Mouse (Mus musculus) kidney, adult 2 months (tissue): ENCODE data around the gene Siah3. TPM values are rescaled to one million over a fixed set of nuclear protein-coding genes. Genes with fewer than 3 reads are reported as not detected.
"Not testable (repeated sequence)": the region's sequence is repeated elsewhere in the genome, so short reads cannot be mapped to it uniquely, and the experiment has no call there.

Source experiments
- DNase-seq: peaks from one replicate; pipeline ENCODE4 v3.0.0; 2021
- H3K27ac ChIP-seq: fragments of 200-500 bp; 2 replicates; pipeline ENCODE4 v1.5.1; 2012; ENCODE audit warnings: low read depth, low read length, control low read depth, inconsistent platforms; ENCODE audit not compliant: insufficient read depth
- H3K27me3 ChIP-seq: fragments of 200-500 bp; replicated peaks from 2 replicates; pipeline ENCODE4 v1.6.1; 2012; ENCODE audit warnings: mild to moderate bottlenecking, moderate library complexity, low read length, inconsistent platforms; ENCODE audit not compliant: control insufficient read depth, insufficient read depth
- H3K36me3 ChIP-seq: fragments of 200-500 bp; 2 replicates; pipeline ENCODE4 v1.6.1; 2012; ENCODE audit warnings: mild to moderate bottlenecking, moderate library complexity, low read length, inconsistent platforms; ENCODE audit not compliant: control insufficient read depth, insufficient read depth
- H3K4me1 ChIP-seq: fragments of 200-500 bp; 2 replicates; pipeline ENCODE4 v1.6.1; 2011; ENCODE audit warnings: low read length; ENCODE audit not compliant: control insufficient read depth, insufficient read depth
- H3K4me3 ChIP-seq: fragments of 200-500 bp; 2 replicates; pipeline ENCODE4 v1.5.1; 2011; ENCODE audit warnings: mild to moderate bottlenecking, low read depth, low read length, control low read depth; ENCODE audit not compliant: insufficient read depth
- CTCF ChIP-seq: fragments of 200-500 bp; conservative IDR thresholded peaks from 2 replicates; pipeline ENCODE4 v1.5.1; 2011; ENCODE audit warnings: low read depth, mild to moderate bottlenecking, control low read depth, low read length, moderate library complexity, mixed read lengths; ENCODE audit not compliant: insufficient read depth, insufficient read length
- POLR2A ChIP-seq: fragments of 200-500 bp; IDR thresholded peaks from one replicate; pipeline ENCODE4 v1.6.1; 2011; ENCODE audit warnings: low read depth, low read length, control low read depth
- WGBS: fragments of 180-500 bp; shearing (Covaris S2); methylation state at CpG from one replicate; pipeline ENCODE4 v1.1.7; 2018; 5-methylcytosine and 5-hydroxymethylcytosine counted together
- polyA plus RNA-seq: library from polyadenylated mRNA; depleted of rRNA; stranded (reverse); fragments of >200 nt; gene quantifications from 2 replicates; pipeline ENCODE4 v1.2.3, GENCODE M21; 2012

Siah3 gene
- polyA plus RNA-seq, 1 experiment = not detected

GRCm38 (mm10) chr14:75432850-75433249, 22.9 kb upstream of the Siah3 start:
- Histone ChIP-seq H3K27me3 (no peaks in the 10 kb centered on the region), H3K4me1 (no peaks in the 10 kb centered on the region), H3K27ac (no peak overlapping the region), H3K36me3 (no peaks in the 10 kb centered on the region), H3K4me3 (no peak overlapping the region)
- no peak for DNase-seq
- WGBS = 75% methylated on average over 10 of the region's 10 CpGs
- TF ChIP-seq CTCF (no peak), POLR2A (no peak)

DNA sequence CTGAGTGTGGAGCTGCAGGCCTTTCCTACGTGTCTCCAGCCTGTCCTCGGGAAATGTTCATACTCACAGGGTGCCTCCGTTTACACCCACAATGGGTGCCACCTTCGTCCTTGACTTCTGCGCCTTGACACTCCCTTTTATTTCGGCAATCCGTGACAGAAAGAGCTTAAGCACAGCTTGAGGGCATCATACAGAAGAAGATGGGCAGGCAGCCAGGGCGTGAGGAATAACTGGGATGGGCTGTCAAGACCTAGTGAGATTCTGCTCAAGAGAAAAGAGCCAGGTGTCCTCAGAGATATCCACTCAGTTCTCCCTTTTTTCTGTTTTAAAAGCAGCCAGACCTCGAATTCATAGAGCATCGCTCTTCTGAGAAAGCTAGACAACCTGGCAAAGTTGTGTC, 21.2 kb upstream of the Siah3 start:
- WGBS = 82% methylated on average over 10 of the region's 10 CpGs
- TF ChIP-seq POLR2A (no peak), CTCF (no peak)
- Histone ChIP-seq H3K27me3 (no peaks in the 10 kb centered on the region), H3K4me3 (no peak overlapping the region), H3K36me3 (no peaks in the 10 kb centered on the region), H3K27ac (no peak overlapping the region), H3K4me1 (no peaks in the 10 kb centered on the region)
- no peak for DNase-seq

- TF ChIP-seq POLR2A = no peak
- TF ChIP-seq CTCF = no peak
- 81% methylated on average over 11 of the region's 11 CpGs for WGBS
- no peak overlapping the region for H3K4me3 ChIP-seq
- DNase-seq = no peak
- H3K27me3 ChIP-seq = no peaks in the 10 kb centered on the region
- H3K27ac ChIP-seq = no peak overlapping the region
- H3K4me1 ChIP-seq = no peaks in the 10 kb centered on the region; the same call in 1 of the 2 replicates
- H3K36me3 ChIP-seq = no peaks in the 10 kb centered on the region
Measured at GRCm38 (mm10) chr14:75444486-75445105, 11.2 kb upstream of the Siah3 start.

DNA sequence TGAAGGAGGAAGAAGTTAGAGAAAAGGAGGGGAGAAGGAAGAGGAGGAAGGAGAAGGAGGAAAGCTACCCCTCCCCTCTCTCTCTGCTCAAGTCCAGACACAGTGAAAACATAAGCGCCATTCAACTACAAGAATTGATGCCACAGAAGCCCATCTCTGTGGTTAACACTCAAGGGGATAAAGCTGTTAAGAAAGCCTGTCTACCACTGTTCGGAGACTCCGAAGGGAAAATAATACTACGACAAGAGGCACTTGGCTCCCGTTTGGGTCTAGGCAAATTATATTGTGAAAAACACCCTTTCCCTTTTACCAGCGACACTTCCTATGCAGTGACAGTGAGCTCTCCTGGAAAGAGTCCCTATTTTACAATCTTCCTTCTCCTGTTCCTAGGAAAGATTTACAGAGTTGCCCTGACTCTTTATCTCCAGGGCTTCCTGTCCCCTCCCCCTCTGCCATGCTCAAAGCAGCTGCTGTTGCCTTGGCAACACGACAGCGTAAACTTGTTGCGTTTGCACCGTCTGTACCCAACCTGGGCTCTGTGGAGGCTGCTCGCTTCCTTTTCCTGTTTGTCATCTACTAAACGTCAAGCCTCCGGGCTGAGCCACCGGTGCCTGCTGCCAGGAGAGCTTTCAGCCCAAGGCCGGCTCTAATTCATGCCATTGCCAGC, 10.4 kb upstream of the Siah3 start:
- no peak overlapping the region for H3K27ac ChIP-seq
- peak; percentile 85 for DNase-seq

GRCm38 (mm10) chr14:75445948-75446281, 9.9 kb upstream of the Siah3 start:
- H3K4me1 ChIP-seq = no peaks in the 10 kb centered on the region; the same call in 1 of the 2 replicates
- no peaks in the 10 kb centered on the region for H3K36me3 ChIP-seq
- DNase-seq = no peak
- no peak overlapping the region for H3K27ac ChIP-seq
- WGBS = 39% methylated on average over 6 of the region's 6 CpGs
- H3K27me3 ChIP-seq = no peaks in the 10 kb centered on the region
- H3K4me3 ChIP-seq = peak overlapping the region; percentile 5
- TF ChIP-seq POLR2A = no peak
- no peak for TF ChIP-seq CTCF

More for the DNA sequence above, 10.4 kb upstream of the Siah3 start:
- 6% methylated on average over 15 of the region's 15 CpGs for WGBS
- Histone ChIP-seq H3K4me1 (no peaks in the 10 kb centered on the region; the same call in 1 of the 2 replicates), H3K4me3 (peak overlapping the region; percentile 5), H3K27me3 (no peaks in the 10 kb centered on the region), H3K36me3 (no peaks in the 10 kb centered on the region)
- no peak for TF ChIP-seq POLR2A
- no peak for TF ChIP-seq CTCF

DNA sequence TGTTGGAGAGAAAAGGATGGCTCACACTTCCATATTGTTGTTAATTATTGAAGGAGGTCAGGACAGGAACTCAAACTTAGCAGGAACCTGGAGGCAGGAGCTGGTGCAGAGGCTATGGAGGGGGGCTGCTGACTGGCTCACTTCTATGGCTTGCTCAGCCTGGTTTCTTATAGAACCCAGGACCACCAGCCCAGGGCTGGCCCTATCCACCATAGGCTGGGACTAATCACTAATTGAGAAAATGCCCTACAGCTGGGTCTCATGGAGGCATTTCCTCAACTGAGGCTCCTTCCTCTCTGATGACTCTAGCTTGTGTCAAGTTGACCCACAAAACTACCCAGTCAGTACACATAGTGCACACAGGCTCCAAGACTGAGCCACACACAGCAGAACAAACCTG, 9.5 kb upstream of the Siah3 start:
- not testable (repeated sequence) for H3K4me3 ChIP-seq, H3K36me3 ChIP-seq, DNase-seq, H3K4me1 ChIP-seq, H3K27me3 ChIP-seq, H3K27ac ChIP-seq

DNA sequence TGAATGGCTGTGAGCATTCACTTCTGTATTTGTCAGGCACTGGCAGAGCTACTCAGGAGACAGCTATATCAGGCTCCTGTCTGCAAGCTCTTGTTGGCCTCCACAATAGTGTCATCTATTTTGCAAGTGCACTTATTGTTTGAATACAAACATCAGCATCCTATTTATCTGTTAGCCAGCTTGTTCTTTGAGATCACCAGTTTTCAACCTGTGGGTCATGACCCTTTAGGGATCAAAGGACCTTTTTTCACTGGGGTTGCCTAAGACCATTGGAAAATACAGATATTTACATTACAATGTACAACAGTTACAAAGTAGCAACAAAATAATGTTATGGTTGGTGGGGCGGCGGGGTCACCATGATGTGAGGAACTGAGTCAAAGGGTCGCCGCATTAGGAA, 1.9 kb upstream of the Siah3 start:
- WGBS = 93% methylated on average over 4 of the region's 4 CpGs
- H3K4me3 ChIP-seq = no peak overlapping the region
- H3K27me3 ChIP-seq = no peaks in the 10 kb centered on the region
- DNase-seq = no peak
- no peaks in the 10 kb centered on the region for H3K36me3 ChIP-seq
- no peak overlapping the region for H3K27ac ChIP-seq
- TF ChIP-seq CTCF (no peak), POLR2A (no peak)
- peaks cover 5% of the 10 kb centered on the region; the same call in 1 of the 2 replicates for H3K4me1 ChIP-seq
